Mouse (Mus musculus): Measurements from ENCODE around the gene Adrb1. TPM values are rescaled to one million over a fixed set of nuclear protein-coding genes. Genes with fewer than 3 reads are reported as not detected.

Adrb1 gene
- polyA plus RNA-seq (2012): 0.18 TPM in 2 replicates

DNA sequence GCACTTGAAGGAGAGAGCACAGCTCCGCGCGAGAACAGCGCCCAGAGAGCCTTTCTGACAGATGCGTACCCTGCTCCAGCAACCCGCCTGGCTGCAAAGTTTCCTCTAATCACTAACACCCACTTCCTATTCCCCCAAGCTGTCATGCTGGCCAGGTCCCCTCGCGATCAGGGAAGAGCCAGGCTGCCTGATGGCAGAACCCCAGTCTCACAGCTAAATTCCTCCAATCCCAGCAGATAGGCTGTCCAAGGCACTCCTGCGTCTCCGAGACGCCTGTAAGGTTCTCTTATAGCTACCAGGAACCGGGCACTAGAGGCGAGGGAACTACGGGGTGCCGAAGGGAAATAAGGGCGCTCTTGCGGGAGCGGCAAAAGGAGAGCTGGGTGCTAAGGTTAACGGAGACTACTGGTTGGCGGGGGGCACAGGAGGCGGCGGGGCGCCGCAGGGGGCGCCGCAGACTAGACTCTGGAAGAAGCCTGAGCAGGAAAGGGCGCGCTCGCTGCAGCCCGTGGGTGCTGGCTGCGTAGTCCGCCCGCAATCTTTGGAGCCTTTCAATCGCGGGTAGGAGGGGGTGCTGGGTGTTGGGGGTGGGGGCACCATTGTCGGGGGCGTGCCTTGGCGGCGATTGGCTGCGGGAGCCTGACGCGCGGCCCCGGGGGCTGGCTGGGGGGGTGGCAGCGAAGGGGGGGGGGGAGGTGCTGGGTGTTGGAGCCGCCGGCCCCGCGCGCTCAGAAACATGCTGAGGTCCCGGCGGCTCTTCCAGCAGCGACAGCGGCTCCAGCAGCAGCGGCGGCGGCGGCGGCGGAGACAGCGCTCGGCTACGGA, at the start of gene Adrb1:
Adrb1 (plus strand) TSS at position 813 of the 825 bp plus-strand sequence.

Other genes with a start within 250 kb of the Adrb1 start
- gene Dclre1a, start 174.0 kb upstream of the Adrb1 start, polyA plus RNA-seq (2012): 1.8 and 2.5 TPM in 2 replicates
- 6.7 and 7.6 TPM in 2 replicates for gene Nhlrc2, start 173.9 kb upstream of the Adrb1 start, polyA plus RNA-seq (2012)
- gene Ccdc186, start 100.0 kb downstream of the Adrb1 start, polyA plus RNA-seq (2012): 1.4 and 1.7 TPM in 2 replicates
- not detected in 2 replicates for gene Tdrd1, start 104.0 kb downstream of the Adrb1 start, polyA plus RNA-seq (2012)
- not detected in 2 replicates for gene Vwa2, start 152.1 kb downstream of the Adrb1 start, polyA plus RNA-seq (2012)

All from megakaryocyte-erythroid progenitor cell, adult 5 weeks (primary cell).